Mouse (Mus musculus) lung, embryonic 16.5 days (tissue): ENCODE data around the gene Nenf. TPM values are rescaled to one million over a fixed set of nuclear protein-coding genes. Genes with fewer than 3 reads are reported as not detected.

Source experiments
- polyA plus RNA-seq: library from polyadenylated mRNA; unstranded; fragments of >200 nt; fragmentation: Nextera tagmentation; extraction: Ambion mirVana; gene quantifications from 2 replicates; pipeline ENCODE4 v1.2.1, GENCODE M21; 2015

Gene Nenf
- polyA plus RNA-seq, 1 experiment from 2014 or later: 107 TPM

Other genes starting within 250 kb of the Nenf start
- 5.2 and 6.4 TPM in 2 replicates for gene Batf3, start 220.3 kb downstream of the Nenf start, polyA plus RNA-seq
- not detected in 2 replicates for gene Fam71a, start 153.4 kb downstream of the Nenf start, polyA plus RNA-seq
- gene Atf3, start 100.2 kb downstream of the Nenf start, polyA plus RNA-seq: 3.9 and 4.3 TPM in 2 replicates
- gene Tmem206, start 7.7 kb upstream of the Nenf start, polyA plus RNA-seq: 22.8 and 23.4 TPM in 2 replicates
- 18.4 and 21.7 TPM in 2 replicates for gene Ppp2r5a, start 85.1 kb upstream of the Nenf start, polyA plus RNA-seq